Mouse (Mus musculus): Measurements from ENCODE around the gene Ptn. TPM values are rescaled to one million over a fixed set of nuclear protein-coding genes. Genes with fewer than 3 reads are reported as not detected.
A peak's percentile ranks its signal among the peaks of the same experiment; 100 is the strongest.

The Ptn gene
- polyA plus RNA-seq, 1 experiment from 2014 or later, result 120 TPM

GRCm38 (mm10) chr6:36722769-36723549, 87.1 kb downstream of the Ptn start:
- no peaks in the 10 kb centered on the region for H3K4me1 ChIP-seq (replicated peaks; ENCODE audit: control insufficient read depth, insufficient read depth, low read length)
- H3K4me2 ChIP-seq (replicated peaks; ENCODE audit: low read depth), result no peak overlapping the region
- no peak overlapping the region for H3K4me3 ChIP-seq (ENCODE audit: low read depth, low read length)
- ATAC-seq, result no peak
- 62% methylated on average over 5 of the region's 5 CpGs for WGBS
- no peak overlapping the region for H3K9ac ChIP-seq (ENCODE audit: low read depth, low read length)
- H3K27ac ChIP-seq (ENCODE audit: low read depth, low read length), result no peak overlapping the region
- H3K27me3 ChIP-seq (replicated peaks; ENCODE audit: control insufficient read depth, insufficient read depth, low read length), result no peaks in the 10 kb centered on the region
- no peak for TF ChIP-seq CTCF (IDR thresholded peaks at IDR 0.05; ENCODE audit: low read depth)
- H3K9me3 ChIP-seq (ENCODE audit: control insufficient read depth), result no peaks in the 10 kb centered on the region
- no peaks in the 10 kb centered on the region for H3K36me3 ChIP-seq (ENCODE audit: control insufficient read depth, insufficient read depth)

GRCm38 (mm10) chr6:36713329-36713728, 96.7 kb downstream of the Ptn start:
- no peak overlapping the region for H3K9ac ChIP-seq (ENCODE audit: low read depth, low read length)
- ATAC-seq, result no peak
- no peaks in the 10 kb centered on the region for H3K27me3 ChIP-seq (replicated peaks; ENCODE audit: control insufficient read depth, insufficient read depth, low read length)
- H3K4me3 ChIP-seq (ENCODE audit: low read depth, low read length), result no peak overlapping the region
- H3K4me2 ChIP-seq (replicated peaks; ENCODE audit: low read depth), result no peak overlapping the region
- no peaks in the 10 kb centered on the region for H3K4me1 ChIP-seq (replicated peaks; ENCODE audit: control insufficient read depth, insufficient read depth, low read length)
- no peaks in the 10 kb centered on the region for H3K9me3 ChIP-seq (ENCODE audit: control insufficient read depth)
- H3K36me3 ChIP-seq (ENCODE audit: control insufficient read depth, insufficient read depth), result no peaks in the 10 kb centered on the region
- 95% methylated on average over 4 of the region's 4 CpGs for WGBS
- H3K27ac ChIP-seq (ENCODE audit: low read depth, low read length), result no peak overlapping the region
- TF ChIP-seq CTCF (IDR thresholded peaks at IDR 0.05; ENCODE audit: low read depth), result no peak

- Histone ChIP-seq H3K36me3 (ENCODE audit: control insufficient read depth, insufficient read depth) (no peaks in the 10 kb centered on the region), H3K27me3 (replicated peaks; ENCODE audit: control insufficient read depth, insufficient read depth, low read length) (no peaks in the 10 kb centered on the region), H3K9me3 (ENCODE audit: control insufficient read depth) (no peaks in the 10 kb centered on the region), H3K9ac (ENCODE audit: low read depth, low read length) (no peak overlapping the region), H3K4me1 (replicated peaks; ENCODE audit: control insufficient read depth, insufficient read depth, low read length) (no peaks in the 10 kb centered on the region), H3K4me3 (ENCODE audit: low read depth, low read length) (no peak overlapping the region), H3K27ac (ENCODE audit: low read depth, low read length) (no peak overlapping the region), H3K4me2 (replicated peaks; ENCODE audit: low read depth) (no peak overlapping the region)
- no peak for TF ChIP-seq CTCF (IDR thresholded peaks at IDR 0.05; ENCODE audit: low read depth)
- 62% methylated on average over 3 of the region's 3 CpGs for WGBS
- no peak for ATAC-seq
These were observed 114.5 kb downstream of the Ptn start for GRCm38 (mm10) chr6:36695481-36695880.

- H3K4me1 ChIP-seq (replicated peaks; ENCODE audit: control insufficient read depth, insufficient read depth, low read length), result no peaks in the 10 kb centered on the region
- H3K9ac ChIP-seq (ENCODE audit: low read depth, low read length), result no peak overlapping the region
- no peaks in the 10 kb centered on the region for H3K36me3 ChIP-seq (ENCODE audit: control insufficient read depth, insufficient read depth)
- peak; percentile 57 for ATAC-seq
- 15% methylated on average over 1 of the region's 1 CpGs for WGBS
- no peak overlapping the region for H3K4me3 ChIP-seq (ENCODE audit: low read depth, low read length)
- H3K27me3 ChIP-seq (replicated peaks; ENCODE audit: control insufficient read depth, insufficient read depth, low read length), result no peaks in the 10 kb centered on the region
- no peak overlapping the region for H3K4me2 ChIP-seq (replicated peaks; ENCODE audit: low read depth)
- peak; percentile 84 for TF ChIP-seq CTCF (IDR thresholded peaks at IDR 0.05; ENCODE audit: low read depth)
- H3K27ac ChIP-seq (ENCODE audit: low read depth, low read length), result no peak overlapping the region
- H3K9me3 ChIP-seq (ENCODE audit: control insufficient read depth), result no peaks in the 10 kb centered on the region
These were observed 118.5 kb downstream of the Ptn start for GRCm38 (mm10) chr6:36691497-36691896.

GRCm38 (mm10) chr6:36690941-36691340, 119.1 kb downstream of the Ptn start:
- Histone ChIP-seq H3K27me3 (replicated peaks; ENCODE audit: control insufficient read depth, insufficient read depth, low read length) (no peaks in the 10 kb centered on the region), H3K9ac (ENCODE audit: low read depth, low read length) (no peak overlapping the region), H3K4me3 (ENCODE audit: low read depth, low read length) (no peak overlapping the region), H3K9me3 (ENCODE audit: control insufficient read depth) (no peaks in the 10 kb centered on the region), H3K4me2 (replicated peaks; ENCODE audit: low read depth) (no peak overlapping the region), H3K36me3 (ENCODE audit: control insufficient read depth, insufficient read depth) (no peaks in the 10 kb centered on the region), H3K27ac (ENCODE audit: low read depth, low read length) (no peak overlapping the region), H3K4me1 (replicated peaks; ENCODE audit: control insufficient read depth, insufficient read depth, low read length) (no peaks in the 10 kb centered on the region)
- no peak for ATAC-seq
- 89% methylated on average over 4 of the region's 4 CpGs for WGBS
- no peak for TF ChIP-seq CTCF (IDR thresholded peaks at IDR 0.05; ENCODE audit: low read depth)

GRCm38 (mm10) chr6:36676710-36677691, 133.0 kb downstream of the Ptn start:
- H3K4me1 ChIP-seq (replicated peaks; ENCODE audit: control insufficient read depth, insufficient read depth, low read length), result no peaks in the 10 kb centered on the region
- no peaks in the 10 kb centered on the region for H3K36me3 ChIP-seq (ENCODE audit: control insufficient read depth, insufficient read depth)
- H3K9me3 ChIP-seq (ENCODE audit: control insufficient read depth), result no peaks in the 10 kb centered on the region
- H3K4me3 ChIP-seq (ENCODE audit: low read depth, low read length), result no peak overlapping the region
- H3K4me2 ChIP-seq (replicated peaks; ENCODE audit: low read depth), result no peak overlapping the region
- WGBS, result 46% methylated on average over 8 of the region's 8 CpGs
- H3K27ac ChIP-seq (ENCODE audit: low read depth, low read length), result no peak overlapping the region
- no peak overlapping the region for H3K9ac ChIP-seq (ENCODE audit: low read depth, low read length)
- no peak for ATAC-seq
- no peaks in the 10 kb centered on the region for H3K27me3 ChIP-seq (replicated peaks; ENCODE audit: control insufficient read depth, insufficient read depth, low read length)
- no peak for TF ChIP-seq CTCF (IDR thresholded peaks at IDR 0.05; ENCODE audit: low read depth)

All from intestine, postnatal 0 days (tissue).